Mouse (Mus musculus) kidney, adult 2 months (tissue): ENCODE results near the gene Hddc3.

ENCODE experiments used
- CTCF ChIP-seq: fragments of 200-500 bp; conservative IDR thresholded peaks from 2 replicates; pipeline ENCODE4 v1.5.1; 2011; ENCODE audit warnings: low read depth, mild to moderate bottlenecking, control low read depth, low read length, moderate library complexity, mixed read lengths; ENCODE audit not compliant: insufficient read depth, insufficient read length
- POLR2A ChIP-seq: fragments of 200-500 bp; IDR thresholded peaks from one replicate; pipeline ENCODE4 v1.6.1; 2011; ENCODE audit warnings: low read depth, low read length, control low read depth

DNA sequence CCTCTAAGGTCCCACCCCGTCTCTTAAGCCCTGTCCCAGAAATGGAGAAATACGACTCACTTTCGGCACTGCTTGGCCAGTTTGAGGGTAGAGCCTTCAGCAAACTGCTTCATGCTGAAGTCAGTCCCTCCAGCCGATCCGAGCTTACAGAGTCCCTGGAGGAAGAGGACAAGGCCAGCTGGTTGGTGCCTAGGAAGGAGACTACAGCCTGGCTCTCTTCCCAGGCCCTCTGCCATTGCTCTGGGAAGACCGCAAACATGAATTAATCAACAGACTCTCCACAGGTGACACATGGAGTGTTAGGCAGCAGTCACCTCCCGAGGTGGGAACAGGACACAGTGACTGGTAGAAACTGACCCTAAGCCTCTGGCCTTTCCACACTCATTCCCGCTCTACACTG is 12.6 kb upstream of the Hddc3 start:
- TF ChIP-seq POLR2A (no peak), CTCF (no peak)
